Mouse (Mus musculus) liver, embryonic 14.5 days (tissue): ENCODE results near the gene Cryba4.

Experiments
- CTCF ChIP-seq: IDR thresholded peaks from 2 replicates; pipeline ENCODE4 v1.5.1; 2016; ENCODE audit warnings: antibody characterized with exemption, low read depth, control low read depth
- EP300 ChIP-seq: IDR thresholded peaks from 2 replicates; pipeline ENCODE4 v1.6.1; 2016; ENCODE audit warnings: antibody characterized with exemption, low read depth

GRCm38 (mm10) chr5:112297257-112297656 lies 44.9 kb upstream of the Cryba4 start:
- TF ChIP-seq CTCF, result no peak
- TF ChIP-seq EP300, result no peak
